Mouse (Mus musculus): ENCODE results near the gene Mall. TPM values are rescaled to one million over a fixed set of nuclear protein-coding genes. Genes with fewer than 3 reads are reported as not detected.

Mall gene
- total RNA-seq, 2 experiments from 2014 or later, result not detected

- ATAC-seq (replicated peaks; ENCODE audit: low FRiP score, poor library complexity, severe bottlenecking), result no peak
Measured at GRCm38 (mm10) chr2:127654786-127655185, 74.9 kb downstream of the Mall start.

Other genes starting within 250 kb of the Mall start
- 1.4 and 4.2 TPM in 2 replicates for gene Kcnip3, start 207.8 kb downstream of the Mall start, total RNA-seq (2015; ENCODE audit: low replicate concordance)
- gene Kcnip3, start 207.8 kb downstream of the Mall start, total RNA-seq (2017; ENCODE audit: low replicate concordance), result 0.51 and 1.6 TPM in 2 replicates
- gene Prom2, start 188.5 kb downstream of the Mall start, total RNA-seq (2015; ENCODE audit: low replicate concordance), result not detected in 2 replicates
- not detected in 2 replicates for gene Prom2, start 188.5 kb downstream of the Mall start, total RNA-seq (2017; ENCODE audit: low replicate concordance)
- gene Zfp661, start 142.8 kb downstream of the Mall start, total RNA-seq (2015; ENCODE audit: low replicate concordance), result 0.42 TPM in 1 of 2 replicates, not detected in the other
- 0.26 and 0.83 TPM in 2 replicates for gene Zfp661, start 142.8 kb downstream of the Mall start, total RNA-seq (2017; ENCODE audit: low replicate concordance)
- gene Mrps5, start 142.7 kb downstream of the Mall start, total RNA-seq (2015; ENCODE audit: low replicate concordance), result 2.9 and 20.5 TPM in 2 replicates
- gene Mrps5, start 142.7 kb downstream of the Mall start, total RNA-seq (2017; ENCODE audit: low replicate concordance), result 6.7 and 17.8 TPM in 2 replicates
- gene Mal, start 73.2 kb downstream of the Mall start, total RNA-seq (2015; ENCODE audit: low replicate concordance), result not detected in 2 replicates
- not detected in 2 replicates for gene Mal, start 73.2 kb downstream of the Mall start, total RNA-seq (2017; ENCODE audit: low replicate concordance)
- 8.4 and 12.3 TPM in 2 replicates for gene Nphp1, start 59.0 kb upstream of the Mall start, total RNA-seq (2015; ENCODE audit: low replicate concordance)
- gene Nphp1, start 59.0 kb upstream of the Mall start, total RNA-seq (2017; ENCODE audit: low replicate concordance), result 2.0 and 4.5 TPM in 2 replicates
- 1.4 TPM in 1 of 2 replicates, not detected in the other for gene Mtln, start 62.6 kb upstream of the Mall start, total RNA-seq (2015; ENCODE audit: low replicate concordance)
- gene Mtln, start 62.6 kb upstream of the Mall start, total RNA-seq (2017; ENCODE audit: low replicate concordance), result 5.8 and 7.5 TPM in 2 replicates
- 161 and 187 TPM in 2 replicates for gene Bub1, start 101.9 kb upstream of the Mall start, total RNA-seq (2015; ENCODE audit: low replicate concordance)
- 126 and 183 TPM in 2 replicates for gene Bub1, start 101.9 kb upstream of the Mall start, total RNA-seq (2017; ENCODE audit: low replicate concordance)
- 0.84 TPM in 1 of 2 replicates, not detected in the other for gene Acoxl, start 108.9 kb upstream of the Mall start, total RNA-seq (2015; ENCODE audit: low replicate concordance)
- not detected in 2 replicates for gene Acoxl, start 108.9 kb upstream of the Mall start, total RNA-seq (2017; ENCODE audit: low replicate concordance)